Mouse (Mus musculus) lung, postnatal 25 days (tissue): ENCODE data around the gene Kcng1.

ENCODE experiments used
- DNase-seq: peaks from one replicate; pipeline ENCODE4 v3.0.0; 2022; ENCODE audit warnings: low spot score

Gene Kcng1

DNA sequence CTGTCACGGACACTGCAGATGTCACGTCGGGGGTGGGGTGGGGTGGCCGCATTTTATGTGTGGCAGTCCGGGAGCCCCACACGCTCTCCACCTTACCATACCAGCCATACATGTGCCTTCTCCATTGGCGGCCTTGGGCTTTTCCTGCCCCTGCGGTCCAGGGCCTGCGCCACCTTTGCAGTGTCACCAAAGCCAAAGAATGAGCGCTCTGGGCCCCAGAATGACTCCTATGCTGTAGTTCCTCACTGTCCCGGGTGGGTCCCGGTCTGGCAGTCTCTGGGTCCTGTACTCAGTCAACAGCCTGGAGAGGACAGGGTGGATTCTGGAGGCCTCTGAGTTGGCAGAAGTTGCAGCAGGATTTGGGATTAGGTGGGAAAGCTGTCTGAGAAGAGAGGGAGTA lies at the start of gene Kcng1:
Kcng1 (minus strand) TSS at position 155 of the 400 bp plus-strand sequence.
- DNase-seq = no peak

DNA sequence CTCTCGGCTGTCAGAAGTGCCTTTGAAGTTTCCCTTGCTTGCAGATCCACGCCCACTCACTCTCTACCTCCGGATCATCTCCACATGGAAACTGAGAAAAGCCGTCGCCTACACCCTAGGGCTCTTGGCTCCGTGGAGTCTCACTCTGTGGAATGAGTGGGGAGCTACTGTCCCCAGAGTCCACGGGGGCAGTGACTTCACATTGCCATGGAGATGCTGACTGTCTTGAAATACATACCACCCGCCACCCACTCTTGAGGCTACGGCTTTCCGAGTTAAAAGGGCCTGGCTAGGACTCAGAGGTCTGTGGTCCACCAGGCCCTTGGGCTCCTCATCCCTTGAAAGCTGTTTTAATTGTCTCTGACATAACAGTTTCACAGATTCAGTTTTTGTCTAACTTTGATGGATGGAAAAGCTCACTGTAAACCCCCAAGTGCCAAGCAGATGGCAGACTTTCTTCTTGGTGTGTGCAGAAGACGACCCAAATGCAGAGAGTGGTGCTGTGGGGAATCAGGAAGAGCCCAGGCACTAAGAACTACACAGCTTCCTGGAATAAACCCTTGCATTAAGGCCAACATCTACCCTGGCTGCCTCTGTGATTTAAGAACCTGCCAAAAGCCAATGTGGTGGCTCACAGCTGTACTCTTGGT lies 49.0 kb upstream of the Kcng1 start:
- DNase-seq = no peak

DNA sequence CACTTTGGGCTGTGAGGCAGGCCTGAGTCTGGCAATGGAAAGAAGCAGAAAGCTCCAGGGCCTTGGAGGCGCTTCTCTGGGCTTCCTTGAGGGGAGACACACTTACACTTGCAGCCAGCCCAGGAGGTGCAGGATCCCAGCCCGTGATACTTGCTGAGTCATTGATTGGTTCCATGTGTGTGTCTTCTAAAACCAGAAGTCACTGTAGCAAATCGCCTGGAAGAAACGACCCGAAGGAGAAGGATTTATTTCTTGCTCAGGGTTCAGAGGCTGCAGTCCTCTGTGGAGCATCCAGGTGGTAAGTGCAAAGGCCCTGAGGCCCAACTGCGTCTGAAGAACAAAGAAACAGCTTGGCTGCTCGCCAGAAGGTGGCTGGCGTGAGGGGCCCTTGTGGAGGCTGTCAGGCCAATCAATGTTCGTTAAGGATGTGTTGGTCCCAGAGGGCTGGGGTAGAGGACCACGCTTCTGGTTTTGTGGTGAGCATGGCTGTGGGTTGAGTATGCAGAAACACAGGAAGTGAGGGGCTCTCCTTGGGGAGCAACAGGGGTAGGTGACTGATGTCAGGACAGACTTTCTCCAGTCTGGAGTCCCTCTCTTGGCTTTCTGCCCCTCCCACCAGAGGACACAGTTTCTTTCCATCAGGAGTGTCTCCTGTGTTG lies 40.3 kb upstream of the Kcng1 start:
- DNase-seq = no peak

DNA sequence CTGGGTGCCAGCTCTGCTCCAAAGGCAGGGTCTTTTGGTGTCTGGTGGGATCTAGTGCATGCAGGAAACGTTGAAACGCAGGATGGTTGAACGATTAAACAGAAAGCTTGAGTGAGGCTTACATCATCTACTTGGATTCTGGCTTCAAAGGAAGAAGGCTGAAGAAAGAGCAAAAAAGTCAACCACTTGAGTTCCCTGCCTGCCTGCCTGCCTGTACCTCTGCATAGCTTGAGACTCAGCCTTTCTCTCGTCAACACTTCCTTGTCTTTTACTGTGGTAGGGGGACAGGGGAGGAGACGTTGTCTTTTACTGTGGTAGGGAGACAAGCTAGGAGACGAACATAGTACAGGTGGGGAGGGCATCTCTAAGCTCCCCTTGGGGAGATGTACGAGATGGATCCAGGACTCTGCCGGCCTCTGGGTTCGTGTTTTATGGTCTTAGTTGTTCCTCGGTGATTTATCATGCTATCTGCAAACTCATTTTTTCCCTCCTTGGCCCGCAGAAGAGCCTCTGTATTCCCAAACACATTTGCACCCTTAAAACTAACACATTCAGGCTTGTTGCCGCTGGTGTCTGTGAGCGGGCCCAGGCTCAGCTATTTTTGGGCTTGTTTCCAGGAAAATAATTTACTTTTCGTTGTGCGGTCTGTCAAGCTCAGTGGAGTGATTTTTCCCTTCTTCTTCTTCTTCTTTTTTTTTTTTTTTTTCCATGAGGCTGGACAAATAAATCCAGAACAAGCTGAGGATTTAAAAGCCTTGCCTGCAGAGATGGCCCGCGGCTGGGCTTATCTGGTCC lies 39.0 kb upstream of the Kcng1 start:
- DNase-seq = peak; percentile 19

DNA sequence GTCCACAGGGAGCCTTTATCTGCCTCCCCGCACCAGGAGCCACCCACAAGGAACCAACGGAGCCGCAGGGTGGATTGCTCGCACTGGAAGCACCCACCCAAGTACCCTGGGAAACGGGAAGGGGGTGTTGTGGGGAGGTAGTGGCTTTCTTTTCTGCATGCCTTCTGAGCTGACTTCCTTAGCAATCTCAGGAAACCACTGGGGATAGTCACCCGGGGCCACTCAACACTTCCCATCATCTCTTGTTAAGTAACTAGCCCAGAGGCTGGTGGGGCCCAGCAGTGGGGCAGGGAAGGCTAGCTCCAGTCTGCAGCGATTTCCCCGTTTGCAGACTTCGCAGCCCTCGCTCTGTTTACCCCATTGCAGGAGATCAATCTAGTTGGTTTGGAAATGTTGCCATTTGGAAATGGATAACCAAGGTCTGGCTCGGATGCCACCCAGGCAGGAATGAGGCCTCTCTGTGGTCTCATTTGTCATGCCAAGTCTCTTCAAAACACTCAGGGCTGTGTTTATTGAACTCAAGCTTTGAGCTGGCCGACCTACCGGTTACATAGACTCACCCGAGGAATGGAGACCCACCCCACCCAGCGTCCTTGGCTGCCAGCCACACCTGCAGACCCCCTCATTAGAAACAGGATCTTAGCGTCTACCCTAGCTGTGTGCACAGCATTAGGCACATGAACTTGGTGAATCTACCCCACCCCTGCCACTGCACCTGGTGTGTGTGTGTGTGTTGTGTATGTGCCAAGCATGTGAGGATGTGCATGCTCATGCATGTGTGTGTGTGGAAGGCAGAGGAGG lies 33.3 kb upstream of the Kcng1 start:
- DNase-seq = no peak

DNA sequence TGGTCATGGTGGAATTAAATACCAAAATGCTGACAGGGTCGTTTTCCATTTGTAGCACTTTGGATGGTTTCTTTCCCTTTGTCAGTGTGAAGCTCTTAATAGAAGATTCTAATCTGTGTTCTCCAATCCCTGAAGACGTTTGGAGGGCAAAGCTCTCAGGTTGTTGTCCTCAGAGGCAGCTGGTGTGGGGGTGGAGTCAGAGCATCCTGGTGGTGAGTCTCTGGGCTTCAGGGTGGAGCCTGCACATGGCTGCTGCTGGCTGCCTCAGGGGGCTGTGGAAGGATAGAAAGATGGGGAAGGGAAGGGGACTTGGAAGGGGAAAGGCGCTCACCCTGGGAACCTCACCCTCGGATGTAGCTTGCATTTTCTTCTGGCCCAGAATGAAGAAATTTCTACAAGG lies 31.0 kb upstream of the Kcng1 start:
- no peak for DNase-seq

DNA sequence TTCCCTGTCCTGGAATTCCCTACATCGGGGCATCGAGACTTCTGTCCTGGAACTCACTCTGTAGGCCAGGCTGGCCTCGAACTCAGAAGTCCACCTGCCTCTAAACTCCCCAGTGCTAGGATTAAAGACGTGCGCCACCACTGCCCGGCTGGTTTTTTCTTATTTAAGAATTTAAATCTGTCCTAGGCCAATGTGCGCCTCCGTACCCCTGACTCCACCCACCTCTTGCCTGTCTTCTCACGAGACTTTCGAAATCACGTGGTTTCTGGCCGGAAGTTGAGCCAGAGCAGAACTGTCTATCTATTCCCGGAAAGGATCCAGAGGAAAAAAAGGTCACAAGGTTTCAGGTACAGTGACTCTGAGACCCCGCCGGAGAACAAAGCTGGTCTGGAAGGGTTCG lies 29.5 kb upstream of the Kcng1 start:
- DNase-seq = no peak

DNA sequence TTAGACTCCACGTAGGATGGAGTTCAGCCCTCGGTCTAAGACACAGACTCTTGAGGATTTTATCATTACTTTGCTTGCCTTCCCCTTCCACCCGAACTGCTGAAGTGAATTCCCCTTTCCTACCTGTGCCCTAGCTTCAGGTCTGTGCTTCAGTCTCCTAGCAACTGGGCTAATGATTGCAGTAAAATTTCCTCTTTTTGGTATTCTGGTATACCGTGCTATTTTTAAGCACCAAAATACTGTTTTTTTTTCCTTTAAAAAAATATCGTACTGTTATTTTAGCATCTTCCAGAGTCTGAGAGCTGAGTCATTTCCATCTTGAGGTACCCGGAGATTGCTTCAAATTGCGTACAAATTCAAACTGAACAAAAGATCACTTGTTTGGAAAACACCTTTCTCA lies 27.4 kb upstream of the Kcng1 start:
- no peak for DNase-seq

DNA sequence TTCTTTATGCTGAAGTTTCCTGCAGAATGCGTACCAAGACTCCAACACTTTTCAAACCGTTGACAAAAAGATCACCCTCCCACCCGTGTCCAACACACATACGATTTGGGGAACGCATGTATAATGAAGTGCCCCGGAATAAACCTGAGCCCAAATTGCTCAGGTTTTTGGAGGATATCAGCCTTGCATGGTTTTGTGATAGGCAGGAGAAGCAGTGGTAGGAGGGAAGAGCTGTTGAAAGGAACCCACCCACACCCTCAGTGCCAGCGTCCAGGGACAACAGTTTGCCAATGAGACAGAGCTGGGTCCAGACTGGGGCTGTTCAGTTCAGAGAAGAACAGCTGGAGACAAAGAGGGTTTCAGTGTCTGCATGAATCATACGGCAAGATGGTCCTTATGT lies 18.1 kb upstream of the Kcng1 start:
- DNase-seq = no peak

DNA sequence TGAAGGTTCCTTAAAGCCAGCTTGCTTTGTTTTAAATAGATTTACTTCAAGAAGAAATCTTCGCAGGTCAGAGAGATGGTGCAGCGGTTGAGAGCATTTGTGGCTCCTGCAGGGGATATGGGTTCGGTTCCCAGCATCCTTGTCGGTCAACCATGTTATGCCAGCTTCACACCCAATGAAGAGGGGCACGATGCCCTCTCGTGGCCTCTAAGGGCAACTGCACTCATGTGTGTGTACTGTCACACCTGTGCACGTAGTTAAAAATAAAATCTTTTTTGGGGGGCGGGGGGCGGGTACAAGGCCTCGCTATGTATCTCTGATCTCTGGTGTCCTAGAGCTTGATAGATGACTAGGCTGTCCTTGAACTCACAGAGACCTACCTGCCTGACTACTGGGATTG lies 15.0 kb upstream of the Kcng1 start:
- DNase-seq = no peak

DNA sequence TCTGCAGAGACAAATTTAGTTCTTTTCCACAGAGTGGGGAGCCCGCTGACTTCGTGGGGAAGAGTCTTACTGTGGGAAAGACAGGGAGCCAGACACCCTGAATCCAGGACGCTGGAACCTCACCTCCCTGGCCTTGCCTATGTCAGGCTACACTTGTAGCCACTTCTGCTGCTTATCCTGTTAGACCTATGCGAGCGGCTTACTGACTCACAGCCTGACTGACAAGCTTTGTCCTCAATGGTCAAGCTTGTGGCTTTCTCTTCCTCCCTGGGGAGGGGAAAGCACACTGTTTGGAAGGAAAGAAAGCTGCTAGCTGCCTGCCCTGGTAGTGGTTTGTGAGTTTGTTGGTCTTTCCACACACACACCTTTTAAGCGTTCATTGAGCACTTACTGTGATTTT lies 11.0 kb upstream of the Kcng1 start:
- DNase-seq = no peak

DNA sequence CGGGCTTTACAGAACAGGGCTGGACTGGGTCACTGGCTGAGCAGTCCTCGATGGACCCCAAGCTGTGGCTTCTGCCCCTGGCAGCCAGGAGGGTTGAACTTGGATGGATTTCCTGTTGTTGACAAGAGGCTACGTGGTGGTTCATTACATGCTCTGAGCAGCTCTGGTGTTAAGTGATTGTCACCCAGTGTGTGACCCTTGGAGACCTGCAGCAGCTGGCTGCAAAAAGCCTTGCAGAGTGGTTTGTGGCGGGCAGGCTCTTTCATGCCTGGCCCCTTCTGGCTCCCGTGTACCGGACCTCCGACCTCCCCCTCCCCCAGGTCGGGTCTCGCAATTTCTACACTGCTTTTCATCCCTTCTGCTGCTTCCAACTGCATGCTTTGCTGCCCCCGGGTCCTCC lies 10.5 kb upstream of the Kcng1 start:
- DNase-seq = no peak

DNA sequence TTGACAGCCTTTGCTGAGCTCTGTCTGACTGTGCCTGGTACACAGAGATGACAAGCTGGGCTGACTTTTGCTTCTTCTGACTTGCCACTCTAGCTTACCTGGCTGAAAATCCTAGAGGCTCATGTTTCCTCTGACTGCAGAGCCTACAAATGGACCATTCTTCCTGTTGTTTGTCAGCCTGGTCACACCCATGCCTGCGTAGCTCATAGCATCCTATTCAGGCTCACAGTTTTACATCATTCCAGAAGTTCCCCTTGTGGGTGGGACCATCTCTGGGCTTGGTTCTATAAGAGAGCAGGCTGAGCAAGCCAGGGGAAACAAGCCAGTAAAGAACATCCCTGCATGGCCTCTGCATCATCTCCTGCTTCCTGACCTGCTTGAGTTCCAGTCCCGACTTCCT lies 8.3 kb upstream of the Kcng1 start:
- DNase-seq = no peak

DNA sequence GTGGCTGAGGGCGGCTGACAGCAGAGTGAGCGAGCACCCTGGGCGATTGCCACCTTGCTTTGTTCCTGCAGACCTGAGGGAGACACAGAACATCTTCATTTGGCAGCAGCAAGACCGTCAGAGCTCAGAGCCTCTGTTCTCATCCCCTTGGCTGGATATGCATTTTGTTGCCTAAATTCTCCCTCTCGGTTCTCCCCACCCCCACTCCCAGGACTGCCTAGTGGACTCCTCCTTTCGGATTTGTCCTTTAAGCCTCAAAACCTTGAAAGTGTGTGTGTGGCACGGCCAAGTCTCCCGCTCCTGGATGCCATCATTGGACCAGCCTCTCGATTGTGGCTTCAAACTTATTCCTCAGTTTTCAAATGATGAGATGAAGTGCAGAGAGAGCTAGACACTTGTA lies 7.5 kb upstream of the Kcng1 start:
- DNase-seq = no peak

DNA sequence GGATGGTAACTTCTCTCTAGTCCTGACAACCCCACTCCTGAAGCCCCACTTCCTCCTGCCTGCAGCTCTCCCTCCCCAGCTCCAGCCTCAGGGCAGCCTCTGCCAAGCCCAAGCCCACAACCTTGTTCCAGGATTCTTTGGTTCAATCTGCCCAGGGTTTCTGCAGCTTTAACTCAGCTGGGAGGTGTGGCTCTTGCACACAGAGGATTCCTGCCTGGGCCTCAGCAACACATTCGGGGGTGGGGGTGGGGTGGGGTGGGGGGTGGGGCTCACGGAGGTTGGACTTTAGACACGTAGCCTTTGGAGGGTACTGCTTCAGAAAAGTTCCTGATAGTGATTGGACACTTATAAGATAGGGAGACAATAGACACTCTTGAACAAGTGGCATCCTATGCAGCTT lies 5.5 kb upstream of the Kcng1 start:
- no peak for DNase-seq

DNA sequence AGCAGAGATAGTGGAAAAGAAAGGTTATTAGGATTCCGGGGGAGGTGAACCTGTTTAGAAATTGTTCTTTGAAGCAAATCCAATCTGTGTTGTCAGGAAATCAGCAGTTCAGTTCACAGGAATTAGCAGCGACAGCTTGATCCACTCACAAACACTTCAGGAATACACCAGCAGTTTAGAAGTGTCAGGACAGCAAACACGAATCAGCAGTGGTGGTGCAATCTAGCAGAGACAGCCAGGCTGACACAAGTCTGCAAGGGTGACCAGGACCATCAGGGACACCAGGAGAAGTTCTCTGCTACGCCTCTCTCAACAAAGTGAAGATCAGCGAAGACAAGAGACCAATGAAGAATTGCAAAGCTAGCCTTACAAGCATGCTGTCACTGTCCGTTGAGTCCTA lies 3.6 kb upstream of the Kcng1 start:
- DNase-seq = peak; percentile 44

DNA sequence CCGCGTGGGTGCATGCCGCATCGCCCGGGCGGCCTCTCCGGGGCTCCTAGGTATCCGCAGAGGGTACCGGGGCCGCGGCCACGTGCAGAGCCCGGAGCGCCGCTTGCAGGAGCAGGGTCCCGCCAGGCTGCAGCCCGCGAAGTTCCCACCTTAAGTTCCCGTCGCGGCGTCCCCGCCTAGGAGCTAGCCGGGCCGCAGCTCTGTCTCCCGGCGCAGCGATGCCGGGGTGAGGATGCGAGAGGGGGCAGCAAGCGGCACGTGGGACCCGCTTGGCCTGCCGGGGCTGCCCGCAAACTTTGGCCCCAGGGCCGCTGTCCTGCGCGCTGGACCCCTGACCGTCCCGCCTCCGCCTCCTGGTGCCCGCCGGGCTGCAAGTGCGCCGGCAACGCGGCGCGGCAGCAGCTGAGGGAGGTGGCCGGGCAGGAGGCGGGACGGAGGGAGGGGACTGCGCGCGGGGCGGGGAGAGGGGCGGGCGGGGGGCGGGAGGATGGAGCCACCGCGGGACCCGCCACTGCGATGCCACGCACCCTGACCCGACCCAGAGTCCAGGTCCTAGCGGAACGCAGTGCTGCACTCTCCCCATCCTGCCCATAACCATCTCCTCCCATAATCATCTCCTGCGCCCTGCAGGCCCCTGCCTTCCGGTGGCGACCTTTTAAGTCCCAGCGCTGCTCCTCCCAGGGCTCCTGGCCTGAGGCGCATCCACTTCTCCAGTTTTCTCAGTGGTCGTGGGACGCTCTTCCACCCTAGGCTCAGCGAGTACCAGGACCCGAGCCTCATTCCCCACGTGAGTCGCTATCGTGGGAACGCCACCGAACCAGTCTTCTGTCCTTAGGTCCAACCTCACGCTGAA lies 581 bp downstream of the Kcng1 start:
- no peak for DNase-seq

DNA sequence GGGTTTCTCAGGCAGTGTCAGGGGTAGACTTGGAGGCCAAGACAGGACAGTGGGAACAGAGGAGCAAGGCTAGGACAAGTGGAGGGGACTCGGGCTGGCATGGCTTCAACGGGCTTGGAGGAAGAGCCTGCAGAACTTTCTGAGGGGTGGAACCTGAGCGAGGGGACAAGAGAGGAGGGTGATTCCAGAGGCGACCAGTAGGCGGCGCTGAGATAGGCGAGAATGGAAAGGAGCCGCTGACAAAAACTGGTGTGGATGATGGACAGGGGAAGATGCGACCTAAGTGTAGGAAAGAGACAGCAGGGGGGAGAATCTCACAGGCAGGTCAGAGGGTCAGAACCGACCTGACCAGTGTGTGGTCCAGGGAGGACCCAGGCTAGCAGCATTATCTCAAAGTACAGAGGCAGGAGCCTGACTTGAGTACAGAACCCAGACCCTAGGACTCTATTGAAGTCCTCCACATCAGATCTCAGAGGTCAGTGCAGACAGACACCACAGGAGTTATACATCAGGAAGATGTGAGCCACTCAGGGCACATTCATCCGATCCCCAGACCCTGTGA lies 7.1 kb downstream of the Kcng1 start:
- peak; percentile 36 for DNase-seq

DNA sequence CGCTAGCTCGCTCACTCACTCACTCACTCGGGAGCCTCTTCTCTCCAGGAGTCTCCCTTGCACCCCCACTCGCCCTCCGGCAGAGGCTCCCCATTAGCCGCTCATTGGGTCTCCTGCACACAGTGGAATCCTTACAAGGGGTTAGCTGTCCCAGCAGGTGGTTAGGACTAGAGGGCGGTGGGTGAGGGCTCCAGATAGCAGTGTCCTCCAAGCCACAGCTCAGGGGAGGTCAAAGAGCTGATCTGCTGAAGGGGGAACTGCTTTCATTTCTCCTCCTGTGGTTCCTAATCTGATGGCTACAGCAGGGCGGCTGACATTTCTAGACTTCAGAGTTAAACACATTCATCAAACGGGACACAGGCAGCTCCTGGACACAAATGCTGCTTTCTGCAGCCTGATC lies 8.1 kb downstream of the Kcng1 start:
- no peak for DNase-seq

DNA sequence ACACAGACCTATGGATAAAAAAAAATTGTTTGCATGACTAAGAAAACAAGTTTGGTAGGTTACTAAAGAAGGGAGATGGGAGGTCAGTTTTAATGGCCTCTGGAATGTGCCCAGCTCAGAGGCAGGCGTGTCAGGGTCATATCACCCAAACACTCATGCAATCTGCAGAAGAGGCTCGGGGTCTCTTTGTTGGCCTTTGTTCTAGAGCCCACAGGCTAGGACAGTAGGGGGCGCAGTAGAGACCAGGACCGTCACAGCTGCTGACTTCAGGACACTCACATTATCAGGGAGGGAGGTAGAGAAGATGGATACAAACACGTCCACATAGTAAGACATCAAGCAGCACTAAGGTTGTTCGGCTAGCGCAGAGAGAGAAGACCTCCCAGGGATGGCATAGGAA lies 13.5 kb downstream of the Kcng1 start:
- peak; percentile 8 for DNase-seq

DNA sequence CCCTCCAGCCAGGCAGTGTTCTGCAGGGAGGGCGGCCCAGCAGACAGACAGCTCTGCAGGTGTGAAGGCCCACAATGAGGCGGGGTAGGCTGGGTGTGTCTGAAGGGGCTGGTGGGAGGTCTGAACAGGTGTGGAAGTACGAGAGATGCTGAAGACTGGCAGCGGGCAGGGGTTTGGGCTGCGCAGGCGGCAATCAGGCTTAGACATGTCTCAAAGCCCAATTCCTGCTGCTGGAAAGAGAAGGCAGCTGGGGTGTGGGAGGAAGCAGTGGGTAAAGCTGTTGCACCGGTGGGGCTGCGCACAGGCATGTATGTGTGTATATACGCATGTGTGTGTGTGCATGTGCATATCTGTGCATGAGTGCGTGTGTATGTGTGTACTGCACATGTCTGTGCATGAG lies 20.6 kb downstream of the Kcng1 start:
- DNase-seq = no peak
